Mouse (Mus musculus): ENCODE results near the gene Mef2b.
"Not testable (repeated sequence)": the region's sequence is repeated elsewhere in the genome, so short reads cannot be mapped to it uniquely, and the experiment has no call there.

Gene Mef2b

DNA sequence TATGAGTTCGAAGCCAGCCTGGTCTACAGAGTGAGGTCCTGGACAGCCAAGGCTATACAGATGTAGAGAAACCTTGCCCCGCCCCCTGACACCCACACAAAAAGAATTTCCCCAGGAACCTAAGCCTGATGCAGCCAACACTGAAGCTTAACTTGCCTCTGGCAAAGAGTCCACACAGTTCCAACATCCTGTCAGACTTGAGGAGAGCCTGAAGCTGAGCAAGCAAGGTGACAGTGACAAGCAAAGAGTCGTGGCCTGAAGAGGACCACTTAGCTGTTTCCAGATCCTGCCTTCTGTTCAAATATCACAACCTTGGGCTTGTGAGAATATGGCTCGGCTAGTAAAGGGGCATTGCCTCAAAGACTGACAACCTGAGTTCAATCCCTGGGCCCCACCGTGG lies 75.6 kb downstream of the Mef2b start:
- ChIA-PET POLR2A (interaction anchor here in 1 of 4 experiments (1.0 kb wide), 1 partner anchor 62 kb away, joined by 3 read pairs; no protein-coding TSS in a partner anchor), CTCF (no interaction called here)

DNA sequence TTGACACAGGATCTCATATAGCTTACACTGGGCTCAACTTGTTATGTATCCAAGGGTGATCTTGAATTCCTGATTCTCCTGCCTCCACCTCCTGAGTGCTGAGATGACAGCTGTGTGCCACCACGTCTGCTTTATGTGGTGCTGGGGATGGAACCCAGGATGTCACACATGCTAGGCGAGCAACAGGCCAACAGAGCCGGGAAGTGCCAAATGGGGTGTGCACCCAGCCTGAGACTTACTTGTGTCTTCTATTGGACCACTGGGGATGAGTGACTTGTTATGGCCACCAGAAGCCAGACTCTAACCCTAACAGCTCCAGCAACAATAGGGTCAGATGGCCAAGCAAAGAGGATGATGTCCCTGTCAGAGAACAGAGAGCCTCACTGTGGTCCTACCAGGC lies 76.7 kb downstream of the Mef2b start:
- CTCF ChIA-PET = not testable (repeated sequence)
- POLR2A ChIA-PET = interaction anchor here in 3 of 4 experiments (0.7 to 1.0 kb wide), 3 partner anchors 63 to 162 kb away, joined by 3 to 4 read pairs (median 3); no protein-coding TSS in a partner anchor

DNA sequence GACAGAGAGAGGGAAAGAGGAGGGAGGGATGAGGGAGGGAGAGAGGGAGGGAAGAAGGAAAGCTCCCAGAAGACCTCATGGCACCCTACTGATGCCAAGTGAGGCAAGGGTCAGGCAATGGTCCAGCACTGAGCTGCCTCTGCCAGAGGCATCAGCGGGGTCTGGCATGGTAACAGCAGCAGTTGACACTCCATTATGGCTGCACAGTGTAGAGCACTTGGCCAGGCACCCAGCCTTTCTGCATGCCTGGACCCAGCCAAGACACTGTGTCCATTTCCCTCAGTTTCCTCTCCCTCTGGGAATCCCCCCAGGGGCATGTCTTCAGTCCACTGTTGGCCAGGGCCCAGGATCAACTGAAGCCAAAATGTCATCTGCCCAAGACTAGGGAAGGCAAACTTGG lies 77.1 kb downstream of the Mef2b start:
- ChIA-PET CTCF (no interaction called here), POLR2A (interaction anchor here in 2 of 4 experiments (0.7 to 0.9 kb wide), 2 partner anchors 88 to 163 kb away, joined by 3 to 4 read pairs; no protein-coding TSS in a partner anchor)

All from embryonic stem cell, embryonic (primary cell).